Mouse (Mus musculus) adrenal gland (tissue): Measurements from ENCODE around the gene I830077J02Rik.
"Not testable (repeated sequence)": the region's sequence is repeated elsewhere in the genome, so short reads cannot be mapped to it uniquely, and the experiment has no call there.

Source experiments
- intact Hi-C: fragments of 180-260 bp; cut with DNase I; formaldehyde crosslinking; loops from one replicate; pipeline ENCODE4 v1.15.1; 2025

I830077J02Rik gene

DNA sequence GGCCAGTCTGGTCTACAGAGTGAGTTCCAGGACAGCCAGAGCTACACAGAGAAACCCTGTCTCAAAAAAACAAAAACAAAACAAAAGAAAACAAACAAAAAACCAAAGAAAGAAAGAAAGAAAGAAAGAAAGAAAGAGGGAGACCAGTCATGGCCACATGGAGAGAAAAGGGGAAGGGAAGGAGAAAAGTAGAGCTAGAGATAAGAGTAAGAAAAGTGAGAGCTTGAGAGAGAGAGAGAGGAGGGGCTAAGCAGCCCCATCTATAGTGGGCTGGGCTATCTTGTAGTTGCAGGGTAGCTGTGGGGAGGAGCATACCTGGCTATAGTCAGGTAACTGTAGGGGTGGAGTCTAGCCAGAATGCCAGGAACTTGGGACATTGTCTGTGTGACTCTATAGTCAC is 11.7 kb downstream of the I830077J02Rik start:
- intact Hi-C loops: not testable (repeated sequence)

- intact Hi-C loops: no loop called here
Measured at GRCm38 (mm10) chr3:105918355-105918745, 14.1 kb downstream of the I830077J02Rik start.

DNA sequence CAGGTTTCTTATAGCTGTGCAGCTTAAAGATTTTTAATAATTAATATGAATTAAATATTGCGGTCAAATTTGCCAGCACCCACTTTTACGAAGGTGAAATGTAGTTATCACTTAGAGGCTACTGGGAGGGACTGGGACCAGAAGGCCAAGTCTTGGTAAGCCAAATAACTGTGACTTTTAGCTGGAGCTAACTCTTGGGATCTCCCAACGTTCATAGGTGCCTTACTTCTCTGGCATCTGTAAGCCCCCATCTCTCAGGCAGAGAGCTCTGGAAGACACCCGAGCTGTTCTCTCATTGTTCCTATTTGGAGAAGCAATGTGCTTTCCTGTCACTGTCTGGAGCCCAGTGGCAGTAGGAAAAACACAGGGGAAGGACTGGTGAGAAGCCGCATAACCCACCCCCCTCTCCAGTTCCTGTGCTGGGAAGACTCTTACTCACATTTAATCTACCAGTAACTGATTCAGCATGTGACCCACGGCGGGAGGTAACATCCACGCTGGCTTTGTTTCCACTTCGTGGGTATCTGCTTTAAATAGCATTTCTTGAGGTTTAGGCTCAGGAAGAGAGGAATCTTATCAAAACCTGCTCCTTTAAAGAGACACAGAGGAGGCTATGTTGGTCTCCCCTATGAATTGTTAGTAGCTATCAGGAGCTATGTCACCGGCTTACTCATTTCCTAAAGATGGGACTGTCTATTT is 14.7 kb downstream of the I830077J02Rik start:
- intact Hi-C loops: no loop called here

DNA sequence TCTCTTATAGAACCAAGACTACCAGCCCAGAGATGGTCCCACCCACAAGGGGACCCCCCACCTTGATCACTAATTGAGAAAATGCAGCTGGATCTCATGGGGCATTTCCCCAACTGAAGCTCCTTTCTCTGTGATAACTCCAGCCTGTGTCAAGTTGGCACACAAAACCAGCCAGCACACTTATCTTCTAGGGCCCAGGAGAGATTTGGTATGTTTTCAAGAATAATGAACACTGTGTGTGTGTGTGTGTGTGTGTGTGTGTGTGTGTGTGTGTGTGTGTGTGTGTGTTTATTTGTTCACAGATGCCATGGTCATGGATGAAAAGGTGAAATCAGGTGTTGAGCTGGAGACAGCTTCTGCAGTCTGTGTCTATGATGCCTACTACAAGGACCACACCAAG is 16.0 kb downstream of the I830077J02Rik start:
- intact Hi-C loops: not testable (repeated sequence)

GRCm38 (mm10) chr3:105915281-105915680 is 17.2 kb downstream of the I830077J02Rik start:
- intact Hi-C loops: no loop called here

DNA sequence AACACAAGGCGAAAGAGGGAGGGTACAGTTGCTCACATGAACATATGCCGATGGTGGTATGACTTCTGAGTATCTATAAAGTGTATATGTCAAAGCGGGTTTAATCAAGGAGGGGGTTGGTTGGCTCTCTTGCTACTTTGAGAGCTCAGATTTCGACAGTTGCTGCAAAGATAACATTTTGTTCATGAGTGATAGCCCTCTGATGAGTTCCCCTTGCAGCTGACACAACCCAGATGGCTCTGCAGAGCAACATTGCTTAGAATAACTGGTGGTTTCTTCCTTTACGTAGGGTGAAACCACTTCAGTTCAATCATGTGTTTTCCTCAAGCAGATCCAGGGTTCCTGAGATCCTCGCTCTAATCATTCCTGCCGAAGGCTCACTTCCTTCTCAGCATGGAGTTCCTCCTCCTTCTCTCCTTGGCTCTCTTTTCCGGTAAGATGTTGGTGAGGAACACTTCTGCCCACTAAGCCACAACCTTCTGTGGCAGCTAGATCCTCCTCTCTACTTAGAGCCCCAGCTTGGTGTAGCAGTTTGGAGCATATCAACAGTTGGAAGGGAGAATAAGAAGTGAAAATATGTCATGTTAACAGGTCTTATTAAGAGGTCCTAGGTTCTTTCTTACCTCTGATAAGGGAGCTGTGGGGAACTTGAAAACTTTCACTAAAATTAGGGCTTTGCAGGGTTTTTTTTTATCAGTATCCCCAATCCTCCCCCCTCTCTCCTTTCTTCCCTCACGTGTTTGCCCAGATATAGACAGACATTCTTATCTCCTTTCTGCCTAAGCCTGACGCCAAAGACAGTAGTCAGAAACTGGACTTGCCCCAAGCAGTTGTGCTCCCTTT is 18.4 kb downstream of the I830077J02Rik start:
- intact Hi-C loops: no loop called here

GRCm38 (mm10) chr3:105912097-105912880 is 20.2 kb downstream of the I830077J02Rik start:
- intact Hi-C loops: no loop called here

DNA sequence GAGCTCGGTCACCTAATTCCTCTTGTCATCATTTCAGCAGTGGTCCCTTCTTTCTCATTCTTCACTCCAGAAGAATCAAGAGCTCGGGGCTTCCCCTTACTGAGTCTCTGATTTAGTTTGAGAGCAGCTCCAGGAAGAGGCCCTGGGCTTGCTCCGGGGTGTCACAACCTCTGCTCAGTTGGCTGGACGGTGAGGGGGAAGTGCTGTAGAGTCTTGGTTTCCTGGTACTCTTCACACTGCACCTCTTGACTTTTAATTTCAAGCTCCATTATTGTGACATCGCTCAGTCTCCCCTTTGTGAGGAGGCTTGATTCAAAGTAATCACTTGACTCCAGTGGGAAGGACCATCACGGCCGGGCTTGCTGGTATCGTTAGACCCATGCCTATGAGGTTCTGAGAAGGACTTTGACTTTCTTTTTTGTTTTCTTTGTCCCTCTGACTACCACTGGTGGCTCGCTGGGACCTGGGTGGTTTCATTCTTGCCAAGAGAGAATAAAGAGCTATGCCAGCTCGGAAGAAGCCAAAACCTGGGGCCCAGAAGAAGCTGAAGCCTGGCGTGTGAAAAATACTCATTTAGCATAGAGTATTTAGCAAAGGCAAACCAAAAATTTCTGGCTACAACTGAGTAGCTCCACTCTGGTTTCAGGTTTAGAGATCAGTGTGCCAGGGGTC is 21.8 kb downstream of the I830077J02Rik start:
- intact Hi-C loops: no loop called here

GRCm38 (mm10) chr3:105908976-105909375 is 23.5 kb downstream of the I830077J02Rik start:
- intact Hi-C loops: no loop called here

- intact Hi-C loops: no loop called here
Measured at GRCm38 (mm10) chr3:105907956-105908655, 24.4 kb downstream of the I830077J02Rik start.

- intact Hi-C loops: no loop called here
Measured at GRCm38 (mm10) chr3:105904721-105905120, 27.7 kb downstream of the I830077J02Rik start.

DNA sequence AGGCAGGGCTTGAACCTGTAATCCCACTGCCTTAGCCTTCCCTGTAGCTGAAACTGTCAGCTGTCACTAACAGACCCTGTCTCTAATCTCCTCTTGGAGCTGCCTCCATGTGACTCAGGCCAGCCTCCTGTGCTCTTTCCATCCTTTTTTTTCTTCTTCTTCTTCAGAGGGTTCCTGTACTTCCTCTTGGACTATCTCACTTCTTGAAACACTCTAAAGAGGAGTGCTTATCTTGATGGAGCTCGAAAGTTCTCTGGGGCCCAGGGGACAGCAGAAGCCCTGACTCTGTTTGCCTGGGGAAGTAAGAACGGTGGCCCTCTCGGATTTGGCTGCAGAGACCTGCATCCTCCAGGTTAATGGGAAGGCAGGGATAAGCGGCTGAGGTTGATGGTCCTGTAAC is 28.3 kb downstream of the I830077J02Rik start:
- intact Hi-C loops: no loop called here

GRCm38 (mm10) chr3:105901468-105901867 is 31.0 kb downstream of the I830077J02Rik start:
- intact Hi-C loops: no loop called here

GRCm38 (mm10) chr3:105900716-105901115 is 31.7 kb downstream of the I830077J02Rik start:
- intact Hi-C loops: no loop called here

DNA sequence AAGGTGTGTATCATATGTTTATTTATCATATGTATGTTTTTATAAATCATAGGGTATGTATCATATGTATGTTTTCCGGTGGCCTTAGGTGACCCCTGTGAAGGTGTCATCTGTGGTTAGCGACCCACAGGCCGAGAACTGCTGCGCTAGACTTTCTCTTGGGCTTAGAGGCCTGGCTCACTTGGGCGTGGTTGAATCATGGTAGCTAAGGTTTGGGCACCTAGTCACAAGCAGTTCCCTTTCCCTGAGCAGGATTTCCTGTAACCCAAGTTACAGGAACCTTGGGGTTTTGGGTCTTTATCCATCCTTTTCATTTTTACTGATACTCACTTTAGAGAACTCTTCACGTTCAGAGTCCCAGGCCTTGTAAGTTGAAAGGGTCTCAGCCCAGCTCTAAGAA is 32.2 kb downstream of the I830077J02Rik start:
- intact Hi-C loops: no loop called here

GRCm38 (mm10) chr3:105899394-105900147 is 32.9 kb downstream of the I830077J02Rik start:
- intact Hi-C loops: loop anchor here (1.0 to 5.0 kb wide), 4 partner anchors 127 to 225 kb away; partner anchors contain the start of gene Ddx20

GRCm38 (mm10) chr3:105898861-105899260 is 33.6 kb downstream of the I830077J02Rik start:
- intact Hi-C loops: loop anchor here (1.0 to 5.0 kb wide), 4 partner anchors 127 to 225 kb away; partner anchors contain the start of gene Ddx20

GRCm38 (mm10) chr3:105898325-105898724 is 34.1 kb downstream of the I830077J02Rik start:
- intact Hi-C loops: loop anchor here (5.0 kb wide), 3 partner anchors 126 to 211 kb away; partner anchors contain the start of gene Ddx20

DNA sequence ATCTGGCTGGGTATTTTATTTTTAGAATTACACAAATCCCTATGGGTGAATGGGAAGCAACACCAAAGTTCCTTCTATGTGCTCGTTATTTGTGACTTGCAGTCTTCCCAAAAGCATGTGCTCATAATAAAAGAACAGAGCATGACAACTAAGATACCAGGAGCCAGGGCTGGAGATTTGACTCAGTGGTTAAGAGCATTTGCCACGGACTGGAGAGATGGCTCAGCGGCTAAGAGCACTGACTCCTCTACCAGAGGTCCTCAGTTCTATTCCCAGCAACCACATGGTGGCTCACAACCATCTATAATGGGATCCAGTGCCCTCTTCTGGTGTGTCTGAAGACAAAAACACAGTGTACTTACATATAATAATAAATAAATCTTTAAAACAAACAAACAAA is 35.7 kb downstream of the I830077J02Rik start:
- intact Hi-C loops: loop anchor here (5.0 kb wide), 3 partner anchors 125 to 210 kb away; partner anchors contain the start of gene Ddx20
